Mouse (Mus musculus) hindbrain, embryonic 11.5 days (tissue): Measurements from ENCODE around the gene Ccl28. TPM values are rescaled to one million over a fixed set of nuclear protein-coding genes. Genes with fewer than 3 reads are reported as not detected.
"Not testable (repeated sequence)": the region's sequence is repeated elsewhere in the genome, so short reads cannot be mapped to it uniquely, and the experiment has no call there.

ENCODE experiments used
- ATAC-seq: fragments of 200-750 bp; cut with Nextera tagmentation; 2 replicates; pipeline ENCODE4 v1.8.0; 2017; ENCODE audit warnings: mild to moderate bottlenecking, moderate TSS enrichment, moderate library complexity; ENCODE audit not compliant: low FRiP score
- DNase-seq: peaks from one replicate; pipeline ENCODE4 v3.0.0-alpha.2; 2015; ENCODE audit warnings: low spot score
- H3K27ac ChIP-seq: fragments of 300-500 bp; sonication (generic); 2 replicates; pipeline ENCODE4 v1.5.1; 2014; ENCODE audit warnings: mild to moderate bottlenecking, low read depth, low read length
- H3K27me3 ChIP-seq: fragments of 300-500 bp; sonication (generic); 2 replicates; pipeline ENCODE4 v1.6.1; 2014; ENCODE audit warnings: mild to moderate bottlenecking, low read length, moderate library complexity, mixed read lengths; ENCODE audit not compliant: control insufficient read depth, insufficient read depth
- H3K36me3 ChIP-seq: fragments of 300-500 bp; sonication (generic); 2 replicates; pipeline ENCODE4 v1.6.1; 2014; ENCODE audit warnings: mild to moderate bottlenecking, low read length, moderate library complexity, mixed read lengths; ENCODE audit not compliant: control insufficient read depth, insufficient read depth
- H3K4me1 ChIP-seq: fragments of 300-500 bp; sonication (generic); replicated peaks from 2 replicates; pipeline ENCODE4 v1.6.1; 2014; ENCODE audit warnings: low read length, mixed read lengths; ENCODE audit not compliant: control insufficient read depth, insufficient read depth
- H3K4me2 ChIP-seq: fragments of 300-500 bp; sonication (generic); replicated peaks from 2 replicates; pipeline ENCODE4 v1.6.1; 2014; ENCODE audit warnings: mild to moderate bottlenecking, low read depth, low read length
- H3K4me3 ChIP-seq: fragments of 300-500 bp; sonication (generic); 2 replicates; pipeline ENCODE4 v1.5.1; 2014; ENCODE audit warnings: low read depth, low read length
- H3K9ac ChIP-seq: fragments of 300-500 bp; sonication (generic); 2 replicates; pipeline ENCODE4 v1.6.1; 2014; ENCODE audit warnings: low read depth, low read length
- H3K9me3 ChIP-seq: fragments of 300-500 bp; sonication (generic); 2 replicates; pipeline ENCODE4 v1.6.1; 2016; ENCODE audit warnings: low read length; ENCODE audit not compliant: control insufficient read depth
- WGBS: fragments of 180-500 bp; shearing (Covaris S2); extraction: QIAGEN DNeasy Blood & Tissue Kit; methylation state at CpG from one replicate; pipeline ENCODE4 v1.1.7; 2014; 5-methylcytosine and 5-hydroxymethylcytosine counted together
- polyA plus RNA-seq: library from polyadenylated mRNA; unstranded; fragments of >200 nt; fragmentation: Nextera tagmentation; extraction: Ambion mirVana; gene quantifications from 2 replicates; pipeline ENCODE4 v1.2.1, GENCODE M21; 2014

Gene Ccl28
- polyA plus RNA-seq, 1 experiment from 2014 or later: not detected

GRCm38 (mm10) chr13:119661420-119661819 is 37.8 kb downstream of the Ccl28 start:
- WGBS: 89% methylated on average over 4 of the region's 9 CpGs
- not testable (repeated sequence) for H3K4me1 ChIP-seq, ATAC-seq, H3K27ac ChIP-seq, H3K27me3 ChIP-seq, H3K9me3 ChIP-seq, H3K4me2 ChIP-seq, DNase-seq, H3K9ac ChIP-seq, H3K36me3 ChIP-seq, H3K4me3 ChIP-seq

- ATAC-seq: no peak
- no peak for DNase-seq
Measured at GRCm38 (mm10) chr13:119678794-119679193, 55.2 kb downstream of the Ccl28 start.

GRCm38 (mm10) chr13:119679721-119680120 is 56.1 kb downstream of the Ccl28 start:
- Histone ChIP-seq H3K36me3 (no peaks in the 10 kb centered on the region), H3K4me1 (no peaks in the 10 kb centered on the region), H3K27me3 (no peaks in the 10 kb centered on the region), H3K4me3 (no peak overlapping the region), H3K27ac (no peak overlapping the region), H3K9ac (no peak overlapping the region), H3K9me3 (no peaks in the 10 kb centered on the region), H3K4me2 (no peak overlapping the region)
- WGBS: 73% methylated on average over 2 of the region's 2 CpGs
- no peak for DNase-seq
- no peak for ATAC-seq

More at GRCm38 (mm10) chr13:119678794-119679193, 55.2 kb downstream of the Ccl28 start:
- WGBS: 80% methylated on average over 8 of the region's 8 CpGs
- Histone ChIP-seq H3K4me3 (no peak overlapping the region), H3K4me2 (no peak overlapping the region), H3K4me1 (no peaks in the 10 kb centered on the region), H3K36me3 (no peaks in the 10 kb centered on the region), H3K27ac (no peak overlapping the region), H3K27me3 (no peaks in the 10 kb centered on the region), H3K9ac (no peak overlapping the region), H3K9me3 (no peaks in the 10 kb centered on the region)

GRCm38 (mm10) chr13:119681161-119681560 is 57.5 kb downstream of the Ccl28 start:
- no peaks in the 10 kb centered on the region for H3K9me3 ChIP-seq
- H3K27ac ChIP-seq: no peak overlapping the region
- ATAC-seq (no peak), DNase-seq (no peak)
- WGBS: 90% methylated on average over 3 of the region's 3 CpGs
- H3K36me3 ChIP-seq: no peaks in the 10 kb centered on the region
- H3K4me3 ChIP-seq: no peak overlapping the region
- no peak overlapping the region for H3K4me2 ChIP-seq
- no peak overlapping the region for H3K9ac ChIP-seq
- no peaks in the 10 kb centered on the region for H3K4me1 ChIP-seq
- H3K27me3 ChIP-seq: no peaks in the 10 kb centered on the region

- Histone ChIP-seq H3K4me1 (no peaks in the 10 kb centered on the region), H3K4me3 (no peak overlapping the region), H3K36me3 (no peaks in the 10 kb centered on the region), H3K9ac (no peak overlapping the region), H3K27me3 (no peaks in the 10 kb centered on the region), H3K9me3 (no peaks in the 10 kb centered on the region), H3K27ac (no peak overlapping the region), H3K4me2 (no peak overlapping the region)
- no peak for ATAC-seq
- DNase-seq: no peak
- 80% methylated on average over 11 of the region's 11 CpGs for WGBS
Measured at GRCm38 (mm10) chr13:119684416-119685177, 61.0 kb downstream of the Ccl28 start.

- ATAC-seq (no peak), DNase-seq (no peak)
- Histone ChIP-seq H3K36me3 (no peaks in the 10 kb centered on the region), H3K27ac (0 out of 2 replicates have a peak overlapping the region, but pooled peaks have one; percentile 58), H3K27me3 (no peaks in the 10 kb centered on the region), H3K9ac (no peak overlapping the region), H3K4me1 (no peaks in the 10 kb centered on the region; the same call in 1 of the 2 replicates), H3K9me3 (no peaks in the 10 kb centered on the region), H3K4me2 (peak overlapping the region; percentile 30), H3K4me3 (peak overlapping the region; percentile 21)
- WGBS: 13% methylated on average over 5 of the region's 5 CpGs
Measured at GRCm38 (mm10) chr13:119689709-119690038, 66.1 kb downstream of the Ccl28 start.

GRCm38 (mm10) chr13:119690039-119690728 is 66.6 kb downstream of the Ccl28 start, which contains the start of gene Hmgcs1:
Hmgcs1 (plus strand) TSS chr13:119690379.
- H3K4me3 ChIP-seq: peak within 1 kb of the TSS; percentile 93
- no peaks in the 10 kb centered on the region for H3K27me3 ChIP-seq
- H3K4me1 ChIP-seq: no peaks in the 10 kb centered on the region; the same call in 1 of the 2 replicates
- H3K27ac ChIP-seq: peak within 1 kb of the TSS; percentile 96
- H3K4me2 ChIP-seq: peak within 1 kb of the TSS; percentile 71
- DNase-seq (peak; percentile 100), ATAC-seq (peak; percentile 99)
- H3K9me3 ChIP-seq: no peaks in the 10 kb centered on the region
- peak within 1 kb of the TSS; percentile 96 for H3K9ac ChIP-seq
- WGBS: under 1% methylated on average over 58 of the region's 59 CpGs
- no peaks in the 10 kb centered on the region for H3K36me3 ChIP-seq

GRCm38 (mm10) chr13:119690876-119691620 is 67.4 kb downstream of the Ccl28 start:
- peak overlapping the region; percentile 96 for H3K9ac ChIP-seq
- no peak for ATAC-seq

More at GRCm38 (mm10) chr13:119690876-119691620, 67.4 kb downstream of the Ccl28 start:
- 8% methylated on average over 7 of the region's 7 CpGs for WGBS
- Histone ChIP-seq H3K9me3 (no peaks in the 10 kb centered on the region), H3K4me3 (peak overlapping the region; percentile 93), H3K27me3 (no peaks in the 10 kb centered on the region), H3K4me2 (peak overlapping the region; percentile 71), H3K4me1 (no peaks in the 10 kb centered on the region; the same call in 1 of the 2 replicates), H3K36me3 (no peaks in the 10 kb centered on the region), H3K27ac (peak overlapping the region; percentile 96)
- no peak for DNase-seq
